Mouse (Mus musculus) neutrophil, adult 59 days (primary cell): ENCODE results near the gene 1700093K21Rik. TPM values are rescaled to one million over a fixed set of nuclear protein-coding genes. Genes with fewer than 3 reads are reported as not detected.

Experiments used
- total RNA-seq, 2 experiments: library from RNA; stranded (reverse); gene quantifications; 1 replicate in 1 of 2; 2 replicates in 1 of 2; pipeline ENCODE4 v1.2.4; 2023

Gene 1700093K21Rik
- not detected for total RNA-seq

GRCm38 (mm10) chr11:23520473-23521205, at the start of gene 1700093K21Rik:
TSS of gene 1700093K21Rik (minus strand) at chr11:23521155.

DNA sequence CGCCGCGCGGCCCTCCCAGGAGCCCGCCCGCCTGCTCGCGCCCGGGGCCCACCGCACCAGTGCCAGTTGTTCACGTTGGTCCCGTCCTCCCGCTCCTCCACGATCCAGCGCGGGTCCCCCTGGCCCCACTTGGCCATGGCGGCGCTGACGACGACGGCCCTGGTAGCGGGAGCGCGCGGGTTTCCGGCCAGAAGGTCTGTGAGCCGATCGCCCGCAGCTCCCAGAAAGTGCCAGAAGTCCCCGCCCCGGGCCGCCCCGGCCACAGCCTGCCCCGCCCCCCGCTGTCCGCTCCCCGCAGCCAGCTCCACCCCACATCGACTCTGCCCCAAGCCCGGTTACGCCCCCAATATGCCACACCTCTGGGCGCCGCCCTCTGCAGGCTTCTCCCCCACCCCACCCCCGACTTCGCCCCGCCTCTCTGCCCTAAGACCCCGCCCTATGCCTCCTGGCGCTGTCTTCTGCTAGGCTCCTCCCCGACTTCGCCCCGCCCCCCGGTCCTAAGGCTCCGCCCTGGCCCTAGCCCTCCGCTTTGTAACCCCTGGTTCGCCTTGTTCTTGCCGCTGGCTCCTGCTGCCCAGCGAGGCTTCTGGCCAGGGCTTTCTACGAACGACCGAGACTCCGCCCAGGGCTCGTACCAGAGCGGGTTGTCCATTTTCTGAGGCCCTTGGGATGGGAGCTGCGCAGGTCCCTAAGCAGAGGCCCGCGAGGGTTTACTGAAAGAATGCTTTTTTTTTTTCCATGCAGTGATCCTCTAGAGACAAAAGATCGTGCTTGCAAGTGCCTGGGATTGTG, 23.0 kb downstream of the 1700093K21Rik start, which contains the start of gene Ahsa2:
Gene Ahsa2, minus strand, starts transcription at position 313 of the 792 bp plus-strand sequence.

Other genes starting within 250 kb of the 1700093K21Rik start
- 10 to 100 TPM; 47.1 to 50.6 TPM for gene Usp34, start 214.3 kb downstream of the 1700093K21Rik start, total RNA-seq
- 10 to 100 TPM; 18.3 to 23.2 TPM for gene Ahsa2, start 23.1 kb downstream of the 1700093K21Rik start, total RNA-seq
- gene 0610010F05Rik, start 112.5 kb upstream of the 1700093K21Rik start, total RNA-seq = 1 to 10 TPM; 7.7 to 8.8 TPM
- 10 to 100 TPM; 15.1 to 16.8 TPM for gene Pus10, start 144.5 kb upstream of the 1700093K21Rik start, total RNA-seq
- 10 to 100 TPM; 12.4 to 14.8 TPM for gene Pex13, start 144.8 kb upstream of the 1700093K21Rik start, total RNA-seq
- gene Rel, start 249.8 kb upstream of the 1700093K21Rik start, total RNA-seq = 10 to 100 TPM; 45.0 to 53.9 TPM